Mouse (Mus musculus) megakaryocyte, embryonic 14.5 days (primary cell): ENCODE results near the gene Wdr60.

Experiments
- FLI1 ChIP-seq: IDR thresholded peaks from 2 replicates; pipeline ENCODE4 v1.6.1; 2012; ENCODE audit warnings: low read length, inconsistent platforms, mixed read lengths
- GATA1 ChIP-seq: IDR thresholded peaks from 3 replicates; pipeline ENCODE4 v1.6.1; 2012; ENCODE audit warnings: mixed read lengths, low read length, inconsistent platforms, borderline replicate concordance

DNA sequence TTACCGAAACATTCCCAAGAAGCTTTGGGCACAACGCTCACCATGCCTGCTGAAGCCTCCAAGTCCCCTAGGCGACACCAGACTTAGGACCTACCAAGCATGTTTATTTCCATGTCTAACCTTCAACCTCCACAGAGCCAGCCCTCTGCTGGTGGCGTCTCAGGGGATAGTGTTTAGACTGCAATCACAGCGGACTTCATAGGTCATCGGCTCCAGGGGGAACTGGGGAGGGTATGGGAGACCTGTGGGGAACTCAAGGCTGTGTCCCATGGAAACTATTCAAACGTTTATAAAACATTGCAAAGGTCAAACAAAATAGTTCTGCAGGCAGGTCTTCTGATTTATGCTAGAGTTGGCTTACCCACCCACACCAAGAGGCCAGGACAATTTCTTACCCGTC is 66.6 kb downstream of the Wdr60 start:
- no peak for TF ChIP-seq FLI1
- TF ChIP-seq GATA1: no peak
